Mouse (Mus musculus): ENCODE results near the gene Rasgef1c. TPM values are rescaled to one million over a fixed set of nuclear protein-coding genes. Genes with fewer than 3 reads are reported as not detected.
A peak's percentile ranks its signal among the peaks of the same experiment; 100 is the strongest.

Gene Rasgef1c
- total RNA-seq, 2 experiments from 2014 or later = 0.29 TPM; not detected in 1

DNA sequence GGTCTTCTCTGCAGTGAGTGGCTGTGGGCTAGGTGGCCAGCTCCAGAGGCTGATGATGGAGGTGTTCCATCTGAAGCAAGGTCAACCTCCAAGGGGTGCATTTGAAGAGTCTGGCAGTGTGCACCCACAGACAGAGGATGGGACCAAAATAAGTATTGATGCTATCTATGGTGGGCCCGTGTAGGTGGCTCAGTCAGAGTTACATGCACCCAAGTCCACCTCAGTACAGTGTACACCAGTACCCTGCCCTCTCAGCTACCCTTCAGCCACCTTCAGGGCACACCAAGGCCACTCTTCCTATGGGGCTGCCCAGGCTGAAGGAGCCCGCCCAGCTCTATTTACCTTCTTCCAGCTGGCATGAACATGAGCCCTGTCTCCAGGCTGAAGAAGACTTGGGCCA lies 68.1 kb downstream of the Rasgef1c start:
- intact Hi-C loops (cut with DNase I) = no loop called here
- no peak for DNase-seq

DNA sequence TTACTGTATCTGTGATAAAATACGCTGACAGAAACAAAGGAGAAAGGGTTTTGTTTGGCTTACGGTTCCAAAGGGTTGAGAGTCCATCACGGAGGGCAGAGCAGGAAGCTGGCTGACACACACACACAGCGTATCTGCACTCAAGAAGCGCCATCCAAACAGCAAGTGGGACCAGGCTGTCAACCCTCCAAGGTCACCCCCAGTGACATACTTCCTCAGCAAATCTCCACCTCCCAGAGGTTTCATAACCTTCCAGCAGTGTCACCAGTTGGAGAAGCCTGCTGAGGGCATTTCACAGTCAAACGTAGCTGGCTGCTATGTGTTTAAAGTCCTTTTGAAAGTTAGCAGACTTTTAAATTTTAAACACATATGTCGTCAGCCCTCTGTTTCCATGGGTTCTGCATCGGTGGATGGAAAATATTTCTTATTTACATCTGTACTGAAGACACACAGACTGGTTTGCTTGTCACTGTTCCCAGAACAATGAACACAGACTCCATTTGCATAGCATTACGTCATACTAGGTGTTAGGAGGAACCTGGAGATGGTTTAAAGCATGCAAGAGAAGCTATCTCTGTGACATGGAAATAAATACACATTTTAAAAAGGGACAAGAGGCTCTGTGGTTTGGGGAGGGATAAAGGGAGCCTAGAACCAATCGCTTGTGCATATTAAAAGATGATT lies 72.2 kb downstream of the Rasgef1c start:
- DNase-seq = no peak
- intact Hi-C loops (cut with DNase I) = no loop called here

DNA sequence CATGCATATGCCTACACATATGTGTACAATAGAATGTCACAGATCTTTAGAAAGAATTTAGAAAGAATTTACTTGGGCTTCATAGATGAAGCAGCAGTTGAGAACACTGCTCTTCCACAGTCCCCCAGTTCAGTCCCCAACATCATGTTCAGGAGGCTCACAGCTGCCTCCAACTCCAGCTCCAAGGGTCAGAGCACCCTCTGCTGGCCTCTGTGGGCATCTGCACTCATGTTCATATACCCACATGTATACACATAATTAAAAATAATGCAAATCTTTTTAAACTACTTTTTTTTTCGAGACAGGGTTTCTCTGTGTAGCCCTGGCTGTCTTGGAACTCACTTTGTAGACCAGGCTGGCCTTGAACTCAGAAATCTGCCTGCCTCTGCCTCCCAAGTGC lies 73.0 kb downstream of the Rasgef1c start:
- DNase-seq = no peak
- intact Hi-C loops (cut with DNase I) = no loop called here

DNA sequence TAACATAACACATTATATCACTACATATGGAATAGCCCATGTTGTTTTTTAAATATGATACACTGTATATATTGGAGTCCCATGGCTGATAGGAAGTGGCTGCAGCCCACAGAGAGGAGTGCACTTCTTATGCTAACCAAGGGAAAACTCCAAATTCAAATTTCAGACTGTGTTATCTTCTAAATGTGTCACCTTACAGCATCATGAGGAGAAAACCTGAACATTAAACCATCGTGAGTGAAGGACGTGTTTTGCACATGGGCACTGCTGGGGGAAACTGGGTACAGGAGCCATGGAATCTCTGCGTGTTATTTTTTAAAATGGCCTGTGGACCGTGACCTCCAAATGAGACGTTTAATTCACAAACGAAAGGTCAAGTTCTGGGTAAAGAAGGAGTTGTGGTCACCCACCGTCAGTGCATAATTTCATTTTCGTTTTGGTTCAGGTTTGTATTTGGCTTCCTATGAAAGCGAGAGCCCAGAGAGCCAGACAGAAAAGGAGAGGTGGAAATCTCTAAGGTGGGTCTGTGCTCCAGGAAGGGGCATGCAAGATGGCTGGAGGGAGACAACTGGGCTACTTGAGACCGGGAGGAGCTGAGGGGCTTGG lies 76.4 kb downstream of the Rasgef1c start:
- intact Hi-C loops (cut with DNase I) = no loop called here
- no peak for DNase-seq

DNA sequence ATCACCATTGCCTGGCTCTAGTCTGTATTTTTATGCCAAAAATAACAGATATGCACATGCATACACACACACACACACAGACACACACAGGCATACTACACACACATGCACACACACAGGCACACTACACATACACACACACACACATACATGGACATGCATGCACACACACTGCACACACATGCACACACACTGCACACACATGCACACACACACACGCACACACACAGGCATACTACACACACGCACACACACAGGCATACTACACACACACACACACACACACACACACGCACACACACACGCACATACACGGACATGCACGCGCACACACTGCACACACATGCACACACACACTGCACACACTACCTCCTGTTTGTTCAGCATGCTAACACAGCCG lies 77.3 kb downstream of the Rasgef1c start:
- intact Hi-C loops (cut with DNase I) = no loop called here
- no peak for DNase-seq

DNA sequence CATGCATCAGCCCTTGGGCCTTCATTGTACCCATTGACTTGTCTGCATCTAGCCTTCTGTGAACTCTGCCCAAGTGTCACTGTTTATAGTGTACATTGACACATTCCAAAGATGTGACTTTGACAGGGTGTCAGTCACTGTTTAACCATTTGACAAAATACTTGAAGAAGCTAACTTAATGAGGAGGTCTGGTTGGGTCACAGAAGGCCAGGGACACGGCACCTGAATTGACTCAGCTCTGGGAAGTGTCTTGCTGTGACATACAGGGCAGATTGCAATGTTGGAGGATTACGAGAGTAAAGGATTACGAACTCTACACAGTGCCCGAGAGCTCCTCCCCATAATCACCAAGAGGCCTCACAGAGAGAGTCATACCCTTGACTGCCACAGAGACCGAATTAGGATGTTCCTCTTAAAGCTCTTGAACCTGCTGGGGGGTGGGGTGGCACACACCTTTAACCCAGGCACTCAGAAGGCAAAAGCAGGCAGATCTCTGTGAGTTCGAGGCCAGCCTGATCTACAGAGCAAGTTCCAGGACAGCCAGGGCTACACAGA lies 79.1 kb downstream of the Rasgef1c start:
- intact Hi-C loops (cut with DNase I) = loop anchor here (10.0 kb wide), 2 partner anchors 254 to 384 kb away; partner anchors contain the start of gene Ltc4s
- no peak for DNase-seq

DNA sequence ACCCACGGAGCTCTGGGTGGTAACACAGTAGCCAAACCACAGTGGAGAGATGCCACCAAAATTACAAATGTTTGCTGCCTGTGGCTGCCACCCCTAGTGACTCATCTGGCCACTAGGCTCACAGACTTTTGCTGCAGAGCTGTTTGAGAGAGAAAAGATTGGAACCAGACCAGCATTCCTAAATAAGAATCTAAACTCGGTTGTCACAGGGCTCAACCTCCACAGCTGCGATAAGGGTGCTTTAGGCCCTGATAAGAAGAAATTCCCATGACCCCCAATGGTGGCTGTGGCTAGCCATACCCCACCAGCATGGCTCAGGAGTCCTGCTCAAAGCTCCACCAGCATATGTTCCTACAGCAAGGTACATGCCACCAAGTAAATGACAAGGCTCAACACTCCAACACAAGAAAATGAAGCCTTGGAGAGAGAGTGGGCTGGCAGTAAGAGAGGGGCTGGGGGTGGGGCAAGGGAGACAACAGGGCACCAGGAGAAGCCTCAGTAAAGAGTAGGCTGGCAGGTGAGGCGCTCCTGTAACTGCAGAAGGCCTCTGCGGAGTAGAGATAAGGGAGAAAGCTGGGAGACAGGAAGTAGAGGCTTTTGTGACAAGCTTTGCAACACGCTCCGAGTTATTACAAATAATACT lies 79.8 kb downstream of the Rasgef1c start:
- DNase-seq = no peak
- intact Hi-C loops (cut with DNase I) = loop anchor here (10.0 kb wide), 2 partner anchors 253 to 383 kb away; partner anchors contain the start of gene Ltc4s

DNA sequence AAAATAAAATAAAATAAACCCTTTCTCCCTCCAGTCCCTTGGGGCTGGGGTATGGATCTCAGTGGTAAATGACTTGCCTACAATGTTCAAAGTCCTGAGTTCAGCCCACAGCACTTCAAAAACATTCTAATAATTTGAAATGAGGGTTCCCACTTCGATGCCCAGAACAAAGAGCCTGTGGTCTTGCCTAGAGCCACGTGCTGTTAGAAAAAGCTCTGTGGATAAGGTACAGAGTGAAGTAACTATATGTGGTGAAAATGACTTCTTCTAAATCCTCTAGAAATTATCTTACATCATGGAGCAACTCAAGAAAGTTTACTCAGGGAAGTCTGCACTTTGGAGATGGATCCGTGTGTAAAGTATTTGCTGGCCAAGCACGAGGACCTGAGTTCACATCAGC lies 80.5 kb downstream of the Rasgef1c start:
- DNase-seq = no peak
- intact Hi-C loops (cut with DNase I) = loop anchor here (10.0 kb wide), 2 partner anchors 253 to 383 kb away; partner anchors contain the start of gene Ltc4s

DNA sequence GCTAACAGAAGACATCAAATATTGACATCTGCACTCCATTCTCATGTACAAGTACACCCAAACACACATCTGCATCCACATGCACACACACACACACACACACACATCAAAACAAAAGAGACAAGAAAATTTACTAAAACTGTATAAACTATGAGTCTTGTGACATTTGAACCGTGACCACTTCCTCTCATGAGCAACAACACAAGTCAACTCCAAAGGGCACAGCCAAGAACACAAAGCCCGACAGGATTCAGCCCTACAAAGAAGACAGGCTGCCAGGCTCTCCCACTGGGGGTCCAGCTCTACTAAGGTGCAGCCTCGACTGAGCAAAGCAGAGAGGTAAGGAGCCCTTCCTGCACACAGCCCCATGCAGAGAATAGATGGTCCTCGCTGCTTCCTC lies 81.2 kb downstream of the Rasgef1c start:
- intact Hi-C loops (cut with DNase I) = loop anchor here (10.0 kb wide), 2 partner anchors 252 to 382 kb away; partner anchors contain the start of gene Ltc4s
- no peak for DNase-seq

DNA sequence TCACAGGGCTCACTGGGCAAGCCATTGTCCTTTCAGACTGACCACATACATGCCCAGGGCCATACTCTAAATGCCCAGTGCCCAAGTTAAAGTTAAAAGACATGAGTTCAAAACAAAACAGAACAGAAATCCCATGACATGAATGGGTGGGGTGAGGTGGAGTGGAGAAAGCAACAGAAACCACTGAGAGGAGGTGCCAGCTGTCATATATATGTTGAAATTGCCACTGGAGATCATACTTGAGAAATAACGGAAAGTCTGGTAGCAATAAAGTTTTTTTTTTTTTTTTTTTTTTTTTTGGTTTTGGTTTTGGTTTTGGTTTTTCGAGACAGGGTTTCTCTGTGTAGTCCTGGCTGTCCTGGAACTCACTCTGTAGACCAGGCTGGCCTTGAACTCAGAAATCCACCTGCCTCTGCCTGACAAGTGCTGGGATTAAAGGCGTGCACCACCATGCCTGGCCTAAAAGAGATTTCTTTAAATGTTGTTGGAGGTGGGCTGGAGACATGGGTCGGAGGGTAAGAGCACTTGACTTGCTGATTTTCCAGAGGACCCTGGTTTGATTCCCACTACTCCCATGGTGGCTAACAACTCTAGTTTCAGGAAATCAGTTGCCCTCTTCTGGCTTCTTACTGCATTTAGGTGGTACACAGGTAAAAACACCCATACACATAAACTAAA lies 82.4 kb downstream of the Rasgef1c start:
- intact Hi-C loops (cut with DNase I) = loop anchor here (10.0 kb wide), 2 partner anchors 251 to 381 kb away; partner anchors contain the start of gene Ltc4s
- no peak for DNase-seq

DNA sequence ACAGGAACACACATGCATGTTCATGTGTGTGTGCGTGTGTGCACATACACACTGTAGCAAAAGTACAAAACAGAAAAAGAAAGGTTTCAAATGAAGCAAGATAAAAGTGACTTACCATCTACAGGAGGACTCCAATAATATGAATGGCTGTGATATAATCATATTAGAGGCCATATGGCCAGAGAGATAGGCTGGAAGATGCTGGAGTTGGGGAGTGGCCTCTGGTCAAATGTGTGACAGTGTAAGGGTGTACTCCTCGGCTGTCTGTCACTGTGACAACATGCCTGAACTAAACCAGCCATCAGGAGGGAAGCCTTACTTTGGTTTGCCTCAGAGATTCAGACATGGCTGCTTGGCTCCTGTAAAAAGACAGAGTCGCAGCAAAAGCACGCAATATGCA lies 83.4 kb downstream of the Rasgef1c start:
- intact Hi-C loops (cut with DNase I) = loop anchor here (5.0 to 10.0 kb wide), 3 partner anchors 127 to 380 kb away; partner anchors contain the start of gene Ltc4s
- no peak for DNase-seq

DNA sequence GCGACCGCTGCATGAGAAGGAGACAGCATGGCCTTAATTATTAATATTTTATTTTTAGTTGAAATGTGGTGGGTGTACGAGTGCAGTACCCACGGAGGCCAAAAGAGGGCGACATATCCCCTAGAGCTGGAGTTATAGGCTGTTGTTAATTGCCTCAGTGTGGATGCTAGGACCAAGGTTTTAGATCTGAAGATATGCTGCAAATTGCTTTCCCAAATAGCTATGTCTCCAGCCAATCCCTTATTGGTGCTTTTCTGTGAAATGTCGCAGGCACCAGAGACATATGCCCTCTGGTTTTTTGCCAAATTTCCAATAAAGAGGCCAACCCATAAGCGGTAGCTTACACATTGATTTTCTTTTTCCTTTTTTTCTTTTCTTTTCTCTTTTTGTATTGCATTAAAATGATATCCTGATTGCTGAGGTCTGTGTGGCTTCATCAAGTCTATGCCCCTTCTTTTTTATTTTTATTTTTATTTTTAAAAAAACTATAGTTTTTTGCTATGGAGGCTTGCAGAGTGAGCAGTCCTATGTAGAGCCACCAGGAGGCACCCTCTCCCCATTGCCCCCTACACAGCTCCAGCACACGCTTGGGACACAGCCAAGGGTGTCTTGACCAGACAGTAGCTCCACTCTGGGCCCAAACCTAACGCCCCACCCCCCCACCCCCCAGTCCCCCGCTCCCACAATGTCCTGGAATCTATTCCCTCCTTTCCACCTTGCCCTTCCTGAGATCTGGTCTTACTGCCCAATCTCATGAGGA lies 84.8 kb downstream of the Rasgef1c start:
- intact Hi-C loops (cut with DNase I) = loop anchor here (1.0 to 10.0 kb wide), 4 partner anchors 126 to 378 kb away; partner anchors contain the start of gene Ltc4s
- peak; percentile 46 to 72 for DNase-seq

DNA sequence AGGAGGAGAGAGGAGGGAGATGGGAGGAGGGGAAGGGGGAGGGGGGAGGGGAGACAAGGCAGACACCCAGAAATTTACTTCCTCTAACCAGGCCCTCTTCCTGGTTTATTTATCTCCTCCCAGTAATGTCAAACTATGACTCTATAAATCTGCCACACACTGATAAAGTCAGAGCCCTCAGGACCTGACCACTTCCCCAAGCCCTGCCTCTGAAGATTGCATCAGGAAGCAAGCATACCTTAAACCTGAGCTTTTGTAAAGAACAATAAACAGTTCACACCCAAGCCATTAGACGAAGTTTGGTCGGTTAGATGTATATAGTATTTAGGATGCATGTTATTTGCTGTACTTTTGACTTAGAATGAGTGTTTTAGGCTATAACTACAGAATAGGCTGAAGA lies 92.9 kb downstream of the Rasgef1c start:
- DNase-seq = no peak

DNA sequence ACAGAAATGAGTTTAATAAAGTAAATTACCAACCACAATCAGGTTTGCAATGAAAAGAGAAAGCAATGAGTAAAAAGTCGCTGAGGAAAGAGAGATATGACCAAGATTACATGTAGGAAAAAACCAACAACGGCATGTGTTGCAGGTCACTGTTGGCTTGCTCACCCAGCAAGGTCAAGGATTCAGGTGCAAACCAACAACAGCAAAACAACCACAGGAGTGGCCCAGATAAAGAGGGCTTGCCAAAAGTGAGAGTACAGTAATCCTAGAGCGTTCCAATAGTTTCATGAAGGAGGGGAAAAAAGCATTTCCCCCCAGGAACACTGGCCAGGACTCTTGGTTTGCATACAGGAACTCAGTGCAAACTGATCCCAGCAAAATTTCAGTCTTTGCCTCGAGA lies 94.8 kb downstream of the Rasgef1c start:
- intact Hi-C loops (cut with DNase I) = no loop called here

More for the DNA sequence above, 92.9 kb downstream of the Rasgef1c start:
- intact Hi-C loops (cut with DNase I) = no loop called here

DNA sequence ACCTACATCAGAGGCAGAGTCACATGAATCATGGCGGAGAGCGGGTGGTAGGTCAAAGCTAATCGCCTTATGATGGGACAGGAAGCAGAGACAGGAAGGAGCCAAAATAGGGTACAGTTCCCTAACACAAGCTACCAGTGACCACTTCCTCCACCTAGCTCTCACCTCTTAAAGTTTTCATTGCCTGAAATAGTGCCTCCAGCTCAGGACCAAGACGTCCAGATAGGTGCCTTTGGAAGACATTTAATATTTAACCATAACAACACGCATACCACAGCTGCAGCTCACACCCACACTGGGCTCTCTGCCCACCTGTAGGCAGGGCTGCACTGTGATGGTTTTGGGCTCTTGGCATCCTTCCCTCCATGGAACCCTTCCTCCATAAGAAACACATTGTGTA lies 95.7 kb downstream of the Rasgef1c start:
- intact Hi-C loops (cut with DNase I) = no loop called here
- DNase-seq = no peak

More for the DNA sequence above, 94.8 kb downstream of the Rasgef1c start:
- no peak for DNase-seq

DNA sequence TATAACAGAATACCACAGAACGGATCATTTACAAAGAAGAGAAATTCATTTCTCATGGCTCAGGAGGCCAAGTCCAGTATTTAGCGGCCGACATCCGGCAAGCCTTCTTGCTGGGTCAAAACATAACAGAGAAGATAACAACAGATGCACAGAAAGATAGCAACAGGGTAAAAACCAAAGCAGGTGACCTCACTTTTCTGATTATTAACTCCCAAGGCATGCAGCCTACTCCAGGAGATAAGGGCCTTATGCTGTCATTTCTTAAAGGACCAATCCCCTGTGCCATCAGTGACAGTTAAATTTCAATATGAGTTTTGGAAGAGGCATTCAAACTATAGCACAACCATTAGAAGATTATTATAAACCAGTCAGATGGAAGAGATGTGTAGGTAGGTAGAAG lies 101.2 kb downstream of the Rasgef1c start:
- intact Hi-C loops (cut with DNase I) = no loop called here

DNA sequence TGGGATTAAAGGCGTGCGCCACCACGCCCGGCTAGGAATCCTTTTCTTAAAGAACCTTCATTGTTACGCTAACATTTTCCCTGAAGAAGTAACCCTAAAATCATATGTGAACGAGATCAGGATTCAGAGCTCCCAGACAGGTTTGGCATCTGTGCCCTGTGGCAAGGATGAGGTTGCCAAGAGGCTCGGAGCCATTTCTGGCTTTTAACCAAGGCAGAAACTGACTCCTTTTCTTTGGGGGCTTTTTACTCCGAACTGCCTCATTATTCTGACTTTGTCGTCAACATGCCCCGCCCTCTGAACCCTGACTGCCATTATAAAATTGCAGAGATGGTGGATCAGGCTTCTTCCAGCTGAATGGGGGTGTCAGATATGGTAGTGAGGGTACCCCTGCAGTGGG lies 106.1 kb downstream of the Rasgef1c start:
- no peak for DNase-seq
- intact Hi-C loops (cut with DNase I) = no loop called here

More for the DNA sequence above, 101.2 kb downstream of the Rasgef1c start:
- DNase-seq = no peak

DNA sequence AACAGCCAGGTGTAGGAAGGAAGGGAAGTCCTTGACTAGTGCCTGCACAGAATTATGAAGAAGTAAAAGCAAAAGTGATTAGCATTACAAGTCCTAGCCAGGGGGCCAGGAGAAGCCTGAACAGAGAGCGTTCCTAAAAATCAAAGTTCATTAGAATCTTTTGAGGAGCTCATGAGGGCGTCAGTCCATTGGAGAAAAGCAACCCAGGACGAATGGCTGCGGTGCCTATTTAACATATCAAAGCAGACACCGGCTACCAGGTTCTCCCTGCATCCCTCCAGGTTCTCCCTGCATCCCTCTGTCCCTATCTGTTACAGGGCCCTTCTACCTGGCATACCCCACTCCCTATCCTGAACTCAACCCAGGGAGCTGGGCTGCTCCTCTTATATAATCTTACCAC lies 106.6 kb downstream of the Rasgef1c start:
- DNase-seq = no peak
- intact Hi-C loops (cut with DNase I) = no loop called here

DNA sequence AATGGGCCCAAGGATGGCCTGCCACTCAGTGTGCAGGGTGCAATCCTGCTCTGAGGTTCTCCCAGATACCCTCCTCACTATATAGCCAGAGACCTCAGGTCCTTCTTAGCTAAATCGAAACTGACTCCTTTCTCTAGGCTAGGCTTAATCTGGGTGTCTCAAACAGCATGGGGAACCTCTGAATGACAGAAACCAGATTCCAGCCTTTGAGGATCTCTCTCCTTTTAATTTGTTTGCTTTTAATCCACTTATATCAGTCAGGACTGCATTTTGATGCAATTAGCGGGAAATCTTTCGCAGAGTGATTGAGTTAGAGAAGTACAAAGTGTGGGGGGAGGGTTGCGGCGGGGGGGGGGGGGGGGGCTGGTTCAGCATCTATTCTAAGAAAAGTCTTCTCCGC lies 111.4 kb downstream of the Rasgef1c start:
- no peak for DNase-seq
- intact Hi-C loops (cut with DNase I) = no loop called here

DNA sequence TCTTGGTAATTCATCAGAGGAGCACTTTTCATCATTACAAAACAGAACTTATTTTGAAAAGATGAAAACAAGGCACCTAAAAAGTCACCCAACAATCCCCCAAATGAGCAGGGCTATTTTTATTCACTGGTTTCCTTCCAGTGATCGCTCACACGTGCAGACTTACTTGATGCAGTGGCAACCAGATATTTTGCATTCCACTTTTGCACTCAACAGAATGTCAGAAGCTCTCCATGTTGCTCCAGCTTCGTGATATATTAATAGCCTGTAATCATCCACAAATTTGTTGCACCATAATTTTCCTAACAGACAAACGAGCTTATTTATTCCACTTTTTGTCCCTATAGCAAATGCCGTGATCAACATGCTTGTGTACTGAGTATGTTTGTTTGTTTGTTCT lies 114.9 kb downstream of the Rasgef1c start:
- intact Hi-C loops (cut with DNase I) = no loop called here
- DNase-seq = peak; percentile 19 to 34

Data from heart, postnatal 10 days (tissue).